Mouse (Mus musculus) testis, adult 2 months (tissue): ENCODE measurements at regions not wholly inside any gene's neighbourhood (a gene's known extent, or its start where the extent isn't known, plus 50 kb on each side); places are given as distances from the start of the nearest gene placed in this dataset.

ENCODE experiments used
- CTCF ChIP-seq: fragments of 200-500 bp; IDR thresholded peaks from 2 replicates; pipeline ENCODE4 v1.5.1; 2012; ENCODE audit warnings: low read depth, mild to moderate bottlenecking, inconsistent platforms, low read length, moderate library complexity; ENCODE audit not compliant: control insufficient read depth, insufficient read depth, insufficient replicate concordance
- POLR2A ChIP-seq: fragments of 200-500 bp; IDR thresholded peaks from 2 replicates; pipeline ENCODE4 v1.6.1; 2012; ENCODE audit warnings: low read depth, mild to moderate bottlenecking, inconsistent platforms, low read length, moderate library complexity; ENCODE audit not compliant: control insufficient read depth

- TF ChIP-seq CTCF, result no peak
- TF ChIP-seq POLR2A, result no peak
These were observed 368.1 kb upstream of the Ddx18 start for GRCm38 (mm10) chr1:121935911-121936310.
